25 mouse cellular contexts compared by ENCODE assay signal in the genomic region with DNA sequence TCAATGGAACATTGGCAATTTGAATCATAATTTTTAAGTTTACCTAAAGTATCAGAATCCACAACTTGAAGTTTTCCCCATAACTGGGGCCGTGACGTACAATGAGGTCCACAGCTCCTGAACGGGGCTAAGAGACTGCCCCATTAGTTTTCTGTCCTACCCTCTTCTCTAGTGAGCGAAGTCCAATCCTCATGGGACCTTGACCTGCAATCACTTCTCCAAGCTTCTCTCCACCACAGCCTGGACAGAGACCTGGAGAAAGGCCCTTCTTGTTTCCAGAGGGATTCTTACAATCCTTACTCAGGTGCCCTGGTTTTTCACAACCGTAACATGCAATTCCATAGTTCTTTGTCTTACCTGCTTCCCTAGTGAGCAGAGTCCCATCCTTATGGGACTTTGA.
DNase-seq lines count a peak whose midpoint lies in the region; ATAC-seq and TF ChIP-seq lines count a peak whose summit lies in the region.
"Had no signal": no experiment of that assay in that cellular context is flagged by ENCODE, and none has a peak within 500 bp of the region (broad histone marks: within the 10 kb centered on the region; RNA-seq: fewer than 3 reads in every experiment).

No protein-coding gene starts in this region.

- no peaks in the 10 kb centered on the region for H3K4me1 ChIP-seq in kidney, embryonic 16.5 days (ENCODE audit: insufficient read depth, low read length)
- no peaks in the 10 kb centered on the region for H3K4me1 ChIP-seq in liver, adult 2 months (ENCODE audit: control insufficient read depth, insufficient read depth, low read length)
- H3K4me1 ChIP-seq in liver, embryonic 12.5 days: no peaks in the 10 kb centered on the region
- H3K4me1 ChIP-seq: embryonic facial prominence, embryonic 13.5 days; embryonic facial prominence, embryonic 15.5 days; forebrain, embryonic 10.5 days; forebrain, embryonic 12.5 days had no signal

- no peak overlapping the region for H3K4me2 ChIP-seq in kidney, embryonic 16.5 days (replicated peaks; ENCODE audit: low read depth, low read length)
- no peak overlapping the region for H3K4me2 ChIP-seq in liver, embryonic 12.5 days
- H3K4me2 ChIP-seq: embryonic facial prominence, embryonic 13.5 days; embryonic facial prominence, embryonic 15.5 days; forebrain, embryonic 12.5 days had no signal

- H3K9ac ChIP-seq in kidney, embryonic 16.5 days (replicated peaks; ENCODE audit: low read length): no peak overlapping the region
- H3K9ac ChIP-seq in liver, adult 2 months (ENCODE audit: low read depth, low read length): no peak overlapping the region
- H3K9ac ChIP-seq in liver, embryonic 12.5 days: no peak overlapping the region
- H3K9ac ChIP-seq: embryonic facial prominence, embryonic 13.5 days; embryonic facial prominence, embryonic 15.5 days; forebrain, embryonic 12.5 days had no signal

- no peak for ATAC-seq in kidney, embryonic 16.5 days (ENCODE audit: low FRiP score, low TSS enrichment)
- ATAC-seq in liver, embryonic 12.5 days: no peak
- ATAC-seq: forebrain, embryonic 14.5 days; forebrain, embryonic 16.5 days; Patski had no signal

- H3K4me3 ChIP-seq in kidney, embryonic 16.5 days (ENCODE audit: low read length): no peak overlapping the region
- no peak overlapping the region for H3K4me3 ChIP-seq in liver, adult 2 months (ENCODE audit: insufficient read depth, low read depth, low read length)
- no peak overlapping the region for H3K4me3 ChIP-seq in liver, embryonic 12.5 days
- H3K4me3 ChIP-seq: embryonic facial prominence, embryonic 13.5 days; embryonic facial prominence, embryonic 15.5 days; erythroblast, embryonic 14.5 days; forebrain, embryonic 10.5 days; forebrain, embryonic 12.5 days had no signal

- no peak for TF ChIP-seq CTCF in liver, adult 2 months (IDR thresholded peaks at IDR 0.05; ENCODE audit: low read depth, low read length)

- no peaks in the 10 kb centered on the region for H3K9me3 ChIP-seq in kidney, embryonic 16.5 days (ENCODE audit: low read length)
- H3K9me3 ChIP-seq in liver, embryonic 12.5 days (replicated peaks): no peaks in the 10 kb centered on the region
- H3K9me3 ChIP-seq: embryonic facial prominence, embryonic 13.5 days; embryonic facial prominence, embryonic 15.5 days; forebrain, embryonic 10.5 days; forebrain, embryonic 12.5 days; G1E had no signal

- 89% methylated on average over 5 of the region's 5 CpGs for WGBS in kidney, embryonic 16.5 days
- 89% methylated on average over 5 of the region's 5 CpGs for WGBS in liver, adult 2 months
- WGBS in liver, embryonic 12.5 days (ENCODE audit: insufficient replicate concordance): 73% methylated on average over 5 of the region's 5 CpGs

- intact Hi-C loops in left cerebral cortex, postnatal 25 days (cut with DNase I): no loop called here

- H3K36me3 ChIP-seq in kidney, embryonic 16.5 days (ENCODE audit: insufficient read depth, low read length): no peaks in the 10 kb centered on the region
- no peaks in the 10 kb centered on the region for H3K36me3 ChIP-seq in liver, adult 2 months (ENCODE audit: control insufficient read depth, insufficient read depth, low read length)
- H3K36me3 ChIP-seq in liver, embryonic 12.5 days: no peaks in the 10 kb centered on the region
- H3K36me3 ChIP-seq: embryonic facial prominence, embryonic 13.5 days; embryonic facial prominence, embryonic 15.5 days; forebrain, embryonic 10.5 days; forebrain, embryonic 12.5 days; G1E had no signal

- no peaks in the 10 kb centered on the region for H3K79me2 ChIP-seq in liver, adult 2 months (ENCODE audit: control insufficient read depth, insufficient read depth, low read length)

- H3K27ac ChIP-seq in kidney, embryonic 16.5 days (ENCODE audit: low read length): no peak overlapping the region
- no peak overlapping the region for H3K27ac ChIP-seq in liver, adult 2 months (replicated peaks; ENCODE audit: insufficient read depth, low read depth, low read length)
- no peak overlapping the region for H3K27ac ChIP-seq in liver, embryonic 12.5 days
- H3K27ac ChIP-seq: embryonic facial prominence, embryonic 13.5 days; embryonic facial prominence, embryonic 15.5 days; forebrain, embryonic 10.5 days; forebrain, embryonic 12.5 days had no signal

- peak; percentile 54 for DNase-seq in kidney, adult 9 months
- peak; percentile 48 for DNase-seq in liver, adult 2 months (ENCODE audit: extremely low read depth, low read depth, low spot score)
- DNase-seq in R1 (ENCODE audit: low read depth, low spot score): peak; percentile 33
- DNase-seq in left cerebral cortex, postnatal 25 days (ENCODE audit: low spot score in 2 of 2): no peak
- DNase-seq: adrenal gland, adult 2 months; adrenal gland, postnatal 10 days; adrenal gland, postnatal 25 days; cerebellum, adult 11 months; cerebellum, adult 18-20 months; cerebellum, adult 8-10 months; cerebellum, adult 9-11 months; cerebellum, postnatal 14 days; cerebellum, postnatal 36 days; embryo, embryonic 11 days had no signal

- TF ChIP-seq POLR2A in liver, adult 2 months (IDR thresholded peaks at IDR 0.05; ENCODE audit: extremely low read depth, insufficient read depth, low read length): no peak

- no peaks in the 10 kb centered on the region for H3K27me3 ChIP-seq in kidney, embryonic 16.5 days (ENCODE audit: insufficient read depth, low read length)
- no peaks in the 10 kb centered on the region for H3K27me3 ChIP-seq in liver, adult 2 months (ENCODE audit: control insufficient read depth, insufficient read depth, low read length)
- no peaks in the 10 kb centered on the region for H3K27me3 ChIP-seq in liver, embryonic 12.5 days (replicated peaks)
- H3K27me3 ChIP-seq: embryonic facial prominence, embryonic 13.5 days; embryonic facial prominence, embryonic 15.5 days; forebrain, embryonic 12.5 days; Patski had no signal

Comparison
In these comparisons a context has a peak if more than half of its experiments do, and no peak if none do; other contexts are left out.
1. DNase-seq: peak in kidney, adult 9 months (single experiment), liver, adult 2 months (single experiment) and R1 (single experiment); none in left cerebral cortex, postnatal 25 days (0 of 2).